Mouse (Mus musculus): ENCODE measurements around the gene Isl2.

GRCm38 (mm10) chr9:55512027-55512543 lies 26.4 kb upstream of the Isl2 start, which contains the start of gene Etfa:
- TF ChIP-seq CTCF (IDR thresholded peaks at IDR 0.05; ENCODE audit: control insufficient read depth, insufficient read depth, insufficient read length) (no peak), MYOD1 (IDR thresholded peaks at IDR 0.05; ENCODE audit: control insufficient read depth, insufficient read length, low read depth) (no peak)
